Mouse (Mus musculus) left cerebral cortex, postnatal 36 days (tissue): ENCODE data around the gene Krt19. TPM values are rescaled to one million over a fixed set of nuclear protein-coding genes. Genes with fewer than 3 reads are reported as not detected.

Source experiments
- DNase-seq, 2 experiments: peaks; one replicate each; pipeline ENCODE4 v3.0.0; 2021 to 2022; ENCODE audit warnings: low spot score in 2 of 2, mixed read lengths in 1 of 2
- intact Hi-C: fragments of 180-260 bp; cut with DNase I; formaldehyde crosslinking; loops from one replicate; pipeline ENCODE4 v1.15.1; 2025
- total RNA-seq, 2 experiments: library from RNA; stranded (reverse); gene quantifications; 2 replicates each; pipeline ENCODE4 v1.2.3; 2021

Krt19 gene
- total RNA-seq, 2 experiments from 2014 or later, result not detected

- DNase-seq, result no peak
- intact Hi-C loops, result no loop called here
Observed at GRCm38 (mm10) chr11:100139391-100139790, 9.1 kb downstream of the Krt19 start.

- no peak for DNase-seq
- intact Hi-C loops, result no loop called here
Observed at GRCm38 (mm10) chr11:100138809-100139208, 9.7 kb downstream of the Krt19 start.

GRCm38 (mm10) chr11:100137693-100138092, 10.8 kb downstream of the Krt19 start:
- no peak for DNase-seq
- intact Hi-C loops, result no loop called here

GRCm38 (mm10) chr11:100136559-100136958, 11.9 kb downstream of the Krt19 start:
- intact Hi-C loops, result no loop called here
- DNase-seq, result no peak

GRCm38 (mm10) chr11:100135731-100136130, 12.7 kb downstream of the Krt19 start, which contains the start of gene Krt15:
TSS of gene Krt15 (minus strand) at chr11:100135928.
- DNase-seq, result no peak
- intact Hi-C loops, result no loop called here

GRCm38 (mm10) chr11:100124901-100125300, 23.6 kb downstream of the Krt19 start:
- intact Hi-C loops, result no loop called here
- no peak for DNase-seq

- DNase-seq, result no peak
- intact Hi-C loops, result no loop called here
Observed at GRCm38 (mm10) chr11:100121466-100121865, 27.0 kb downstream of the Krt19 start, which contains the start of gene Krt13. TSS of gene Krt13 (minus strand) at chr11:100121566.

GRCm38 (mm10) chr11:100120331-100120730, 28.1 kb downstream of the Krt19 start:
- intact Hi-C loops, result no loop called here
- no peak for DNase-seq

GRCm38 (mm10) chr11:100113742-100114029, 34.8 kb downstream of the Krt19 start:
- DNase-seq, result no peak
- intact Hi-C loops, result no loop called here

GRCm38 (mm10) chr11:100112935-100113741, 35.3 kb downstream of the Krt19 start:
- no peak for DNase-seq
- intact Hi-C loops, result no loop called here

- DNase-seq, result no peak
- intact Hi-C loops, result no loop called here
Observed at GRCm38 (mm10) chr11:100105576-100106122, 42.8 kb downstream of the Krt19 start, which contains the start of gene Krt36. TSS of gene Krt36 (minus strand) at chr11:100105626.

GRCm38 (mm10) chr11:100102693-100103429, 45.6 kb downstream of the Krt19 start:
- no peak for DNase-seq
- intact Hi-C loops, result no loop called here

GRCm38 (mm10) chr11:100100391-100100790, 48.1 kb downstream of the Krt19 start:
- DNase-seq, result no peak
- intact Hi-C loops, result no loop called here

- intact Hi-C loops, result no loop called here
- DNase-seq, result no peak
Observed at GRCm38 (mm10) chr11:100097819-100098218, 50.6 kb downstream of the Krt19 start.

GRCm38 (mm10) chr11:100096141-100096540, 52.3 kb downstream of the Krt19 start, which contains the start of gene Krt35:
TSS of gene Krt35 (minus strand) at chr11:100096241.
- DNase-seq, result no peak
- intact Hi-C loops, result no loop called here

Other genes starting within 250 kb of the Krt19 start
- not detected for gene Krtap31-1, start 240.7 kb downstream of the Krt19 start, total RNA-seq
- not detected for gene Gm11565, start 233.9 kb downstream of the Krt19 start, total RNA-seq
- not detected for gene Krtap31-2, start 212.4 kb downstream of the Krt19 start, total RNA-seq
- not detected for gene Krtap9-5, start 200.2 kb downstream of the Krt19 start, total RNA-seq
- gene Krtap29-1, start 169.6 kb downstream of the Krt19 start, total RNA-seq, result not detected
- not detected for gene Krtap16-1, start 162.1 kb downstream of the Krt19 start, total RNA-seq
- not detected for gene Krtap17-1, start 154.7 kb downstream of the Krt19 start, total RNA-seq
- gene Krt33a, start 132.5 kb downstream of the Krt19 start, total RNA-seq, result not detected
- gene Krt33b, start 118.8 kb downstream of the Krt19 start, total RNA-seq, result not detected
- not detected for gene Krt34, start 107.1 kb downstream of the Krt19 start, total RNA-seq
- gene Krt31, start 98.1 kb downstream of the Krt19 start, total RNA-seq, result not detected
- gene Krt32, start 60.4 kb downstream of the Krt19 start, total RNA-seq, result not detected
- gene Krt35, start 52.4 kb downstream of the Krt19 start, total RNA-seq, result not detected
- not detected for gene Krt36, start 43.0 kb downstream of the Krt19 start, total RNA-seq
- not detected for gene Krt13, start 27.1 kb downstream of the Krt19 start, total RNA-seq
- gene Krt15, start 12.7 kb downstream of the Krt19 start, total RNA-seq, result not detected
- 1 to 10 TPM; 2.0 to 4.0 TPM for gene Krt9, start 44.6 kb upstream of the Krt19 start, total RNA-seq
- not detected for gene Krt14, start 58.9 kb upstream of the Krt19 start, total RNA-seq
- not detected for gene Krt16, start 100.2 kb upstream of the Krt19 start, total RNA-seq
- gene Krt17, start 112.4 kb upstream of the Krt19 start, total RNA-seq, result not detected
- gene Krt42, start 121.2 kb upstream of the Krt19 start, total RNA-seq, result not detected
- 100 to 1,000 TPM; 712 to 762 TPM for gene Eif1, start 171.2 kb upstream of the Krt19 start, total RNA-seq
- gene Gast, start 185.7 kb upstream of the Krt19 start, total RNA-seq, result not detected
- gene Hap1, start 207.5 kb upstream of the Krt19 start, total RNA-seq, result 100 to 1,000 TPM in 1 of 2 experiments, 10 to 100 TPM in 1; 88.1 to 173 TPM
- 10 to 100 TPM; 44.1 to 49.2 TPM for gene Jup, start 249.1 kb upstream of the Krt19 start, total RNA-seq